20 mouse cellular contexts compared by ENCODE assay signal in genomic region chr1:194593155-194593554, GRCm38 (mm10).
"Had no signal": no experiment of that assay in that cellular context is flagged by ENCODE, and none has a peak within 500 bp of the region (broad histone marks: within the 10 kb centered on the region; RNA-seq: fewer than 3 reads in every experiment).

No protein-coding gene starts in this region.

- DNase-seq: kidney, postnatal 36 days; layer of hippocampus, postnatal 36 days; liver; lung, adult 18-20 months; lung, postnatal 10 days; lung, postnatal 36 days; right cerebral cortex, postnatal 4 days; spleen, adult 18-20 months; thymus, adult 18-20 months; thymus, postnatal 36 days had no signal

- H3K27me3 ChIP-seq: limb, embryonic 12.5 days; liver, embryonic 12.5 days; liver, embryonic 15.5 days; lung, embryonic 15.5 days; megakaryocyte, embryonic 14.5 days; midbrain, embryonic 13.5 days; stomach, embryonic 15.5 days had no signal

- H3K9me3 ChIP-seq: limb, embryonic 12.5 days; liver, embryonic 12.5 days; liver, embryonic 15.5 days; lung, embryonic 15.5 days; megakaryocyte, embryonic 14.5 days; midbrain, embryonic 10.5 days; midbrain, embryonic 13.5 days; stomach, embryonic 15.5 days had no signal

- H3K36me3 ChIP-seq: limb, embryonic 12.5 days; liver, embryonic 12.5 days; liver, embryonic 15.5 days; lung, embryonic 15.5 days; midbrain, embryonic 10.5 days; midbrain, embryonic 13.5 days; stomach, embryonic 15.5 days had no signal

- H3K27ac ChIP-seq: kidney, postnatal 0 days; left cerebral cortex, adult 2 months; limb, embryonic 12.5 days; liver, embryonic 12.5 days; liver, embryonic 15.5 days; lung, embryonic 15.5 days; midbrain, embryonic 10.5 days; midbrain, embryonic 13.5 days; stomach, embryonic 15.5 days had no signal

- H3K4me2 ChIP-seq: limb, embryonic 12.5 days; liver, embryonic 12.5 days; liver, embryonic 15.5 days; lung, embryonic 15.5 days; midbrain, embryonic 13.5 days; stomach, embryonic 15.5 days had no signal

- ATAC-seq: liver, embryonic 12.5 days; midbrain, embryonic 13.5 days had no signal

- H3K9ac ChIP-seq: limb, embryonic 12.5 days; liver, embryonic 12.5 days; liver, embryonic 15.5 days; lung, embryonic 15.5 days; midbrain, embryonic 13.5 days; stomach, embryonic 15.5 days had no signal

- H3K4me1 ChIP-seq: liver, embryonic 12.5 days; liver, embryonic 15.5 days; megakaryocyte, embryonic 14.5 days; stomach, embryonic 15.5 days had no signal

- H3K4me3 ChIP-seq: left cerebral cortex, adult 2 months; limb, embryonic 12.5 days; liver, embryonic 12.5 days; liver, embryonic 15.5 days; lung, embryonic 15.5 days; megakaryocyte, embryonic 14.5 days; midbrain, embryonic 10.5 days; midbrain, embryonic 13.5 days; stomach, embryonic 15.5 days had no signal
